Mouse (Mus musculus) heart, postnatal 0 days (tissue): ENCODE data around the gene Smyd3. TPM values are rescaled to one million over a fixed set of nuclear protein-coding genes. Genes with fewer than 3 reads are reported as not detected.

Experiments used
- ATAC-seq: fragments of 200-750 bp; cut with Nextera tagmentation; 2 replicates; pipeline ENCODE4 v1.8.0; 2017; ENCODE audit warnings: low read depth, moderate number of reproducible peaks, moderate library complexity; ENCODE audit not compliant: insufficient read depth
- DNase-seq: peaks from one replicate; pipeline ENCODE4 v3.0.0-alpha.2; 2016; ENCODE audit warnings: low spot score
- H3K27ac ChIP-seq: fragments of 300-500 bp; sonication (generic); 2 replicates; pipeline ENCODE4 v1.5.1; 2014; ENCODE audit warnings: low read depth, mild to moderate bottlenecking
- H3K27me3 ChIP-seq: fragments of 300-500 bp; sonication (generic); 2 replicates; pipeline ENCODE4 v1.6.1; 2014; ENCODE audit warnings: low read length, mixed read lengths; ENCODE audit not compliant: control insufficient read depth, insufficient read depth
- H3K36me3 ChIP-seq: fragments of 300-500 bp; sonication (generic); replicated peaks from 2 replicates; pipeline ENCODE4 v1.6.1; 2014; ENCODE audit warnings: low read length, mixed read lengths; ENCODE audit not compliant: control insufficient read depth, insufficient read depth
- H3K4me1 ChIP-seq: fragments of 300-500 bp; sonication (generic); 2 replicates; pipeline ENCODE4 v1.6.1; 2014; ENCODE audit warnings: antibody characterized with exemption; ENCODE audit not compliant: control insufficient read depth, insufficient read depth
- H3K4me2 ChIP-seq: fragments of 300-500 bp; sonication (generic); 2 replicates; pipeline ENCODE4 v1.6.1; 2014; ENCODE audit warnings: low read depth, mild to moderate bottlenecking, low read length, moderate library complexity
- H3K4me3 ChIP-seq: fragments of 300-500 bp; sonication (generic); 2 replicates; pipeline ENCODE4 v1.5.1; 2014; ENCODE audit warnings: low read depth, low read length
- H3K9ac ChIP-seq: fragments of 300-500 bp; sonication (generic); replicated peaks from 2 replicates; pipeline ENCODE4 v1.6.1; 2014; ENCODE audit warnings: low read depth, low read length, mixed read lengths
- H3K9me3 ChIP-seq: fragments of 300-500 bp; sonication (generic); replicated peaks from 2 replicates; pipeline ENCODE4 v1.6.1; 2016; ENCODE audit warnings: low read length; ENCODE audit not compliant: control insufficient read depth
- CTCF ChIP-seq: IDR thresholded peaks from 2 replicates; pipeline ENCODE4 v1.5.1; 2016; ENCODE audit warnings: antibody characterized with exemption, control low read depth, low read depth
- EP300 ChIP-seq: IDR thresholded peaks from 2 replicates; pipeline ENCODE4 v1.6.1; 2016; ENCODE audit warnings: antibody characterized with exemption, low read depth
- WGBS: fragments of 180-500 bp; shearing (Covaris S2); extraction: QIAGEN DNeasy Blood & Tissue Kit; methylation state at CpG from one replicate; pipeline ENCODE4 v1.1.7; 2014; 5-methylcytosine and 5-hydroxymethylcytosine counted together
- polyA plus RNA-seq: library from polyadenylated mRNA; unstranded; fragments of >200 nt; fragmentation: Nextera tagmentation; extraction: Ambion mirVana; gene quantifications from 2 replicates; pipeline ENCODE4 v1.2.1, GENCODE M21; 2015
- total RNA-seq: library from RNA; depleted of rRNA; stranded (reverse); fragments of >200 nt; gene quantifications from 2 replicates; pipeline ENCODE4 v1.2.3, GENCODE M21; 2014; ENCODE audit warnings: low replicate concordance

Gene Smyd3
- total and polyA plus RNA-seq, 2 experiments from 2014 or later = 7.0 to 11.6 TPM

GRCm38 (mm10) chr1:179345318-179345925 lies 172.4 kb downstream of the Smyd3 start:
- no peaks in the 10 kb centered on the region for H3K9me3 ChIP-seq
- no peaks in the 10 kb centered on the region for H3K4me1 ChIP-seq
- ATAC-seq (no peak), DNase-seq (no peak)
- no peaks in the 10 kb centered on the region for H3K36me3 ChIP-seq
- TF ChIP-seq EP300 (no peak), CTCF (no peak)
- H3K4me2 ChIP-seq = no peak overlapping the region
- no peak overlapping the region for H3K27ac ChIP-seq
- H3K9ac ChIP-seq = no peak overlapping the region
- no peak overlapping the region for H3K4me3 ChIP-seq
- H3K27me3 ChIP-seq = no peaks in the 10 kb centered on the region
- WGBS = 76% methylated on average over 2 of the region's 2 CpGs

- ATAC-seq (no peak), DNase-seq (no peak)
- no peaks in the 10 kb centered on the region for H3K9me3 ChIP-seq
- TF ChIP-seq CTCF = no peak
- TF ChIP-seq EP300 = no peak
- no peaks in the 10 kb centered on the region for H3K27me3 ChIP-seq
- WGBS = 92% methylated on average over 17 of the region's 17 CpGs
- H3K4me1 ChIP-seq = no peaks in the 10 kb centered on the region
- no peak overlapping the region for H3K4me2 ChIP-seq
- H3K9ac ChIP-seq = no peak overlapping the region
- no peak overlapping the region for H3K4me3 ChIP-seq
- no peak overlapping the region for H3K27ac ChIP-seq
- H3K36me3 ChIP-seq = no peaks in the 10 kb centered on the region
Measured at GRCm38 (mm10) chr1:179343426-179343825, 174.4 kb downstream of the Smyd3 start.

DNA sequence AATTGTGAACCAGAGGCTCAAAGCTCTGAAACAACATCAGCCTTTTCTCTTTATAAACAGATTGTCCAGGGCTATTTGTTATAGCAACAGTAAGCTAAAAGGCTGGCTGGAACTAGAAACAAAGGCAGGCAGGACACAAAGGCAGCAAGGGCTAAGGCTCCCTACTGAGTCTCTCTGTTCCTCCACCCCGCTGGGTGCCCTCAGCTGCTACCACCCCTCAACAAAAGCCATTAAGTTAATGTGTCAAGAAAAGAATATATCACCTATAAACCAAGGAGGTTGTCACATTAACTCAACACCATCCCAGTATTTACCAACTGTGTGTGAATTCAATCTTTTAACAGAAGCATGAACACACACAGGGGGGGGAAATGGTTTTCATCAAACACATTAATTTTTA lies 176.3 kb downstream of the Smyd3 start:
- WGBS = 85% methylated on average over 1 of the region's 1 CpGs

GRCm38 (mm10) chr1:179339066-179339465 lies 178.8 kb downstream of the Smyd3 start:
- H3K9ac ChIP-seq = no peak overlapping the region
- H3K4me3 ChIP-seq = no peak overlapping the region
- TF ChIP-seq EP300 (no peak), CTCF (no peak)
- H3K4me1 ChIP-seq = no peaks in the 10 kb centered on the region
- DNase-seq (no peak), ATAC-seq (no peak)
- no peak overlapping the region for H3K27ac ChIP-seq
- no peaks in the 10 kb centered on the region for H3K36me3 ChIP-seq
- no peaks in the 10 kb centered on the region for H3K27me3 ChIP-seq
- WGBS = 85% methylated on average over 3 of the region's 3 CpGs
- no peaks in the 10 kb centered on the region for H3K9me3 ChIP-seq
- H3K4me2 ChIP-seq = no peak overlapping the region

More for the DNA sequence above, 176.3 kb downstream of the Smyd3 start:
- Histone ChIP-seq H3K27ac (no peak overlapping the region), H3K4me2 (no peak overlapping the region), H3K9ac (no peak overlapping the region), H3K36me3 (no peaks in the 10 kb centered on the region), H3K27me3 (no peaks in the 10 kb centered on the region), H3K4me1 (no peaks in the 10 kb centered on the region), H3K9me3 (no peaks in the 10 kb centered on the region), H3K4me3 (no peak overlapping the region)
- no peak for ATAC-seq
- TF ChIP-seq EP300 (no peak), CTCF (no peak)
- no peak for DNase-seq

DNA sequence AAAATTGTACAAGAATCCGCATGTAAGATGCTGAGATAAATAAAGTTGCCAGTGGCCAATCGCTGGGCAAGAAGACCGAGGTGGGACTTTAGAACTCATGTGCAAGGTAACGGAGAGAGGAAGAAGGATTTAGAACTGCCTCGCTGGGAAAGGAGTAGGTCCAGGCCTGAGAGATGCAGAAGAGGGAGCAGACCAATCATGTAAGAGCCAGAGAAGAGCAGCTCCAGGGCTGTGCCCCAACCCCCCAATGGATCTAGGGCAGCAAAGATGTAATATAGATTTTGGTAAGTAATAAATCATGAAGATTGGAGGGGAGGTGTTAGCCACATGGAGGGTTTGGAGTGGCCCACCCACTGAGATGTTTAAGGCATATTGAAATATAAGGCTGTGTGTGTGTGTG lies 180.3 kb downstream of the Smyd3 start:
- no peaks in the 10 kb centered on the region for H3K27me3 ChIP-seq
- ATAC-seq = no peak
- WGBS = 88% methylated on average over 5 of the region's 5 CpGs
- H3K36me3 ChIP-seq = no peaks in the 10 kb centered on the region
- H3K4me1 ChIP-seq = no peaks in the 10 kb centered on the region
- no peak overlapping the region for H3K4me3 ChIP-seq
- H3K9me3 ChIP-seq = no peaks in the 10 kb centered on the region
- TF ChIP-seq EP300 = no peak
- no peak for TF ChIP-seq CTCF
- no peak overlapping the region for H3K4me2 ChIP-seq
- DNase-seq = no peak
- H3K27ac ChIP-seq = no peak overlapping the region
- H3K9ac ChIP-seq = no peak overlapping the region

- DNase-seq = no peak
- TF ChIP-seq EP300 (no peak), CTCF (no peak)
- Histone ChIP-seq H3K9me3 (no peaks in the 10 kb centered on the region), H3K27ac (no peak overlapping the region), H3K9ac (no peak overlapping the region), H3K27me3 (no peaks in the 10 kb centered on the region), H3K4me2 (no peak overlapping the region), H3K4me3 (no peak overlapping the region), H3K36me3 (no peaks in the 10 kb centered on the region), H3K4me1 (no peaks in the 10 kb centered on the region)
- ATAC-seq = no peak
- WGBS = 94% methylated on average over 3 of the region's 3 CpGs
Measured at GRCm38 (mm10) chr1:179326965-179327308, 190.9 kb downstream of the Smyd3 start.
